Mouse (Mus musculus): ENCODE measurements at regions not wholly inside any gene's neighbourhood (a gene's known extent, or its start where the extent isn't known, plus 50 kb on each side); places are given as distances from the start of the nearest gene placed in this dataset.
A peak's percentile ranks its signal among the peaks of the same experiment; 100 is the strongest.

GRCm38 (mm10) chr14:33797551-33798303 is 125.7 kb upstream of the Gdf10 start:
- no peak for DNase-seq

- no peak for DNase-seq
Measured at GRCm38 (mm10) chr14:33804321-33804720, 119.1 kb upstream of the Gdf10 start.

GRCm38 (mm10) chr14:33804721-33805120 is 118.7 kb upstream of the Gdf10 start:
- DNase-seq, result no peak

GRCm38 (mm10) chr14:33807196-33807595 is 116.2 kb upstream of the Gdf10 start:
- no peak for DNase-seq

GRCm38 (mm10) chr14:33808593-33809265 is 114.7 kb upstream of the Gdf10 start:
- peak; percentile 32 for DNase-seq

- no peak for DNase-seq
Measured at GRCm38 (mm10) chr14:33810584-33810983, 112.8 kb upstream of the Gdf10 start.

GRCm38 (mm10) chr14:33811241-33811640 is 112.1 kb upstream of the Gdf10 start:
- DNase-seq, result no peak

- no peak for DNase-seq
Measured at GRCm38 (mm10) chr14:33812266-33812665, 111.1 kb upstream of the Gdf10 start.

GRCm38 (mm10) chr14:33812772-33813171 is 110.6 kb upstream of the Gdf10 start:
- DNase-seq, result no peak

GRCm38 (mm10) chr14:33813274-33813673 is 110.1 kb upstream of the Gdf10 start:
- DNase-seq, result no peak

- DNase-seq, result no peak
Measured at GRCm38 (mm10) chr14:33814107-33814506, 109.3 kb upstream of the Gdf10 start.

GRCm38 (mm10) chr14:33814599-33814998 is 108.8 kb upstream of the Gdf10 start:
- DNase-seq, result no peak

GRCm38 (mm10) chr14:33820541-33821260 is 102.7 kb upstream of the Gdf10 start:
- DNase-seq, result no peak

- no peak for DNase-seq
Measured at GRCm38 (mm10) chr14:33821436-33821835, 102.0 kb upstream of the Gdf10 start.

- DNase-seq, result no peak
Measured at GRCm38 (mm10) chr14:33824421-33824874, 98.9 kb upstream of the Gdf10 start.

GRCm38 (mm10) chr14:33826003-33826644 is 97.3 kb upstream of the Gdf10 start:
- no peak for DNase-seq

- DNase-seq, result no peak
Measured at GRCm38 (mm10) chr14:33832650-33833319, 90.6 kb upstream of the Gdf10 start.

- no peak for DNase-seq
Measured at GRCm38 (mm10) chr14:33836341-33836740, 87.0 kb upstream of the Gdf10 start.

- DNase-seq, result no peak
Measured at GRCm38 (mm10) chr14:33841821-33842220, 81.6 kb upstream of the Gdf10 start.

GRCm38 (mm10) chr14:33853499-33853898 is 69.9 kb upstream of the Gdf10 start:
- DNase-seq, result no peak

GRCm38 (mm10) chr14:33854181-33854580 is 69.2 kb upstream of the Gdf10 start:
- no peak for DNase-seq

GRCm38 (mm10) chr14:33856992-33857391 is 66.4 kb upstream of the Gdf10 start:
- DNase-seq, result no peak

- no peak for DNase-seq
Measured at GRCm38 (mm10) chr14:33864796-33865195, 58.6 kb upstream of the Gdf10 start.

Measured in lung, postnatal 14 days (tissue).